Mouse (Mus musculus): Measurements from ENCODE around the gene Mob3a. TPM values are rescaled to one million over a fixed set of nuclear protein-coding genes. Genes with fewer than 3 reads are reported as not detected.

The Mob3a gene
- polyA plus RNA-seq, 1 experiment from 2014 or later: 42.3 TPM

DNA sequence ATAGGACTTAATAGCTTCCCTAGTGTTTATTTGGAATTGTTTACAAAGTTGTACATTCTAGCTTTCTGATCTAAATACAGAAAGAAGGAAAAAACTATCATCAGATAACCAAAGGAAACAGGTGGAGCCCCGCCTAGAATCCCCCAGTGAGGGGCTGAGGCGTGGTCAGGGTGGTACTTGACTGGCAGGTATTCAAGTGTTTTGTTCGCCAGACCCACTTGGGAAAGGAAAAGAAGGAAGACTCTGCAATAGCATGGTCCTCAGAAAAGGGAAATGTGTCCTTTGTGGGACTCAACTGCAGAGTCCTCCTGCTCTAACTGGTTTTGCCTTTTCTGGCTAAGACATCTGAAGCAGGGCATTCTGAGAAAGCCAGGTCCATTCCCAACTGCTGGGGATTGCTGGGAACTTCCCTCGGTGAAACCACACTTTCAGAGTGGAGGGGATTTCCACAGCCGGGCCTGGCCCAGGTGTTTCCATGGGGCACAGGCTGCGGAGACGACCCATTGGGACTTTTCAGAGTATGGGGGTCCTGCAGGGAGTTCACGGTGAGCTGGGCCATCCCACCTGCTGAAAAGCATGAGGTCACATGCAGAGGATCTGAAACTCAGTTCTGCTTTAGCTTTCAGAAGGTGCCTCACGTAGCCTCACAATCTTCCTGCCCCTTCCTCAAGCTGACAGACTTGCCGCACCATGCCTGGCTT lies 5.8 kb downstream of the Mob3a start:
- 37% methylated on average over 10 of the region's 10 CpGs for WGBS
- peak overlapping the region; percentile 44; the same call in 1 of the 2 replicates for H3K9ac ChIP-seq (ENCODE audit: low read length)
- H3K4me3 ChIP-seq (ENCODE audit: low read length): no peak overlapping the region
- no peaks in the 10 kb centered on the region for H3K36me3 ChIP-seq (ENCODE audit: control insufficient read depth, insufficient read depth, low read length)
- no peaks in the 10 kb centered on the region for H3K9me3 ChIP-seq (ENCODE audit: control insufficient read depth, low read length)
- H3K4me1 ChIP-seq (replicated peaks; ENCODE audit: control insufficient read depth, insufficient read depth, low read length): peaks cover 32% of the 10 kb centered on the region
- H3K27me3 ChIP-seq (ENCODE audit: control insufficient read depth, insufficient read depth, low read depth, low read length): no peaks in the 10 kb centered on the region
- H3K27ac ChIP-seq (ENCODE audit: low read length): peak overlapping the region; percentile 92
- peak; percentile 31; the same call in 1 of the 2 replicates for ATAC-seq (ENCODE audit: low read depth)
- H3K4me2 ChIP-seq (ENCODE audit: low read depth, low read length): peak overlapping the region; percentile 5; the same call in 1 of the 2 replicates

- no peak overlapping the region for H3K4me2 ChIP-seq (ENCODE audit: low read depth, low read length)
- WGBS: 38% methylated on average over 2 of the region's 2 CpGs
- no peak overlapping the region for H3K9ac ChIP-seq (ENCODE audit: low read length)
- peak overlapping the region; percentile 59 for H3K27ac ChIP-seq (ENCODE audit: low read length)
- ATAC-seq (ENCODE audit: low read depth): peak; percentile 55
- no peaks in the 10 kb centered on the region for H3K27me3 ChIP-seq (ENCODE audit: control insufficient read depth, insufficient read depth, low read depth, low read length)
- H3K4me3 ChIP-seq (ENCODE audit: low read length): no peak overlapping the region
- peaks cover 3% of the 10 kb centered on the region; the same call in 1 of the 2 replicates for H3K36me3 ChIP-seq (ENCODE audit: control insufficient read depth, insufficient read depth, low read length)
- peaks cover 24% of the 10 kb centered on the region for H3K4me1 ChIP-seq (replicated peaks; ENCODE audit: control insufficient read depth, insufficient read depth, low read length)
- no peaks in the 10 kb centered on the region for H3K9me3 ChIP-seq (ENCODE audit: control insufficient read depth, low read length)
Measured at GRCm38 (mm10) chr10:80695186-80695585, 6.6 kb downstream of the Mob3a start.

- Histone ChIP-seq H3K27me3 (ENCODE audit: control insufficient read depth, insufficient read depth, low read depth, low read length) (no peaks in the 10 kb centered on the region), H3K4me1 (replicated peaks; ENCODE audit: control insufficient read depth, insufficient read depth, low read length) (peaks cover 19% of the 10 kb centered on the region), H3K4me2 (ENCODE audit: low read depth, low read length) (no peak overlapping the region), H3K27ac (ENCODE audit: low read length) (peak overlapping the region; percentile 59), H3K36me3 (ENCODE audit: control insufficient read depth, insufficient read depth, low read length) (peaks cover 7% of the 10 kb centered on the region), H3K9me3 (ENCODE audit: control insufficient read depth, low read length) (no peaks in the 10 kb centered on the region), H3K4me3 (ENCODE audit: low read length) (no peak overlapping the region), H3K9ac (ENCODE audit: low read length) (no peak overlapping the region)
- WGBS: 84% methylated on average over 13 of the region's 13 CpGs
- ATAC-seq (ENCODE audit: low read depth): no peak
Measured at GRCm38 (mm10) chr10:80694159-80694938, 7.4 kb downstream of the Mob3a start.

GRCm38 (mm10) chr10:80693401-80694045 lies 8.3 kb downstream of the Mob3a start:
- ATAC-seq (ENCODE audit: low read depth): no peak
- Histone ChIP-seq H3K4me1 (replicated peaks; ENCODE audit: control insufficient read depth, insufficient read depth, low read length) (peaks cover 19% of the 10 kb centered on the region), H3K9me3 (ENCODE audit: control insufficient read depth, low read length) (no peaks in the 10 kb centered on the region), H3K27ac (ENCODE audit: low read length) (no peak overlapping the region), H3K4me2 (ENCODE audit: low read depth, low read length) (no peak overlapping the region), H3K4me3 (ENCODE audit: low read length) (no peak overlapping the region), H3K27me3 (ENCODE audit: control insufficient read depth, insufficient read depth, low read depth, low read length) (no peaks in the 10 kb centered on the region), H3K9ac (ENCODE audit: low read length) (no peak overlapping the region), H3K36me3 (ENCODE audit: control insufficient read depth, insufficient read depth, low read length) (peaks cover 11% of the 10 kb centered on the region)
- WGBS: 80% methylated on average over 12 of the region's 12 CpGs

GRCm38 (mm10) chr10:80692249-80693165 lies 9.3 kb downstream of the Mob3a start:
- Histone ChIP-seq H3K4me3 (ENCODE audit: low read length) (no peak overlapping the region), H3K27ac (ENCODE audit: low read length) (no peak overlapping the region), H3K4me1 (replicated peaks; ENCODE audit: control insufficient read depth, insufficient read depth, low read length) (peaks cover 19% of the 10 kb centered on the region), H3K27me3 (ENCODE audit: control insufficient read depth, insufficient read depth, low read depth, low read length) (no peaks in the 10 kb centered on the region), H3K4me2 (ENCODE audit: low read depth, low read length) (no peak overlapping the region), H3K9ac (ENCODE audit: low read length) (no peak overlapping the region), H3K9me3 (ENCODE audit: control insufficient read depth, low read length) (no peaks in the 10 kb centered on the region), H3K36me3 (ENCODE audit: control insufficient read depth, insufficient read depth, low read length) (peaks cover 12% of the 10 kb centered on the region)
- WGBS: 73% methylated on average over 14 of the region's 14 CpGs
- ATAC-seq (ENCODE audit: low read depth): no peak

DNA sequence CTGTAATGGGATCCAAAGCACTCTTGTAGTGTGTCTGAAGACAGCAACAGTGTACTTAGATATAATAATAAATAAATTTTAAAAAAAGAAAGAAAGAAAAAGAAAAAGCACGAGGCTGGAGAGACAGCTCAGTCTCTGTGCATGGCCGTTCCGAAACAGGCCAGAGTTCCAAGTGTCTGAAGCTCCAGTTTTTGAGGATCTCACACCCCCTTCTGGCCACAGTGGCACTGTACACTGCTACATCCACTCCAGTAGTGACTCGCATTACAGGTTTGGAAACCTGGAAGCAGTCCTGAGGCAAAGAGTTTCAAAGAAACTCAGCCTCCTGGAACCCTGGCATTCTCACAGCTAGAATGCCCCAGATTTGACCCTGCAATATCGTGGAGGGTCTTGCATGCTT lies 13.9 kb downstream of the Mob3a start:
- 25% methylated on average over 5 of the region's 5 CpGs for WGBS
- ATAC-seq (ENCODE audit: low read depth): peak; percentile 82
- Histone ChIP-seq H3K4me1 (replicated peaks; ENCODE audit: control insufficient read depth, insufficient read depth, low read length) (no peaks in the 10 kb centered on the region), H3K9me3 (ENCODE audit: control insufficient read depth, low read length) (no peaks in the 10 kb centered on the region), H3K9ac (ENCODE audit: low read length) (no peak overlapping the region), H3K4me3 (ENCODE audit: low read length) (no peak overlapping the region), H3K36me3 (ENCODE audit: control insufficient read depth, insufficient read depth, low read length) (peaks cover 27% of the 10 kb centered on the region), H3K4me2 (ENCODE audit: low read depth, low read length) (no peak overlapping the region), H3K27ac (ENCODE audit: low read length) (no peak overlapping the region), H3K27me3 (ENCODE audit: control insufficient read depth, insufficient read depth, low read depth, low read length) (no peaks in the 10 kb centered on the region)

DNA sequence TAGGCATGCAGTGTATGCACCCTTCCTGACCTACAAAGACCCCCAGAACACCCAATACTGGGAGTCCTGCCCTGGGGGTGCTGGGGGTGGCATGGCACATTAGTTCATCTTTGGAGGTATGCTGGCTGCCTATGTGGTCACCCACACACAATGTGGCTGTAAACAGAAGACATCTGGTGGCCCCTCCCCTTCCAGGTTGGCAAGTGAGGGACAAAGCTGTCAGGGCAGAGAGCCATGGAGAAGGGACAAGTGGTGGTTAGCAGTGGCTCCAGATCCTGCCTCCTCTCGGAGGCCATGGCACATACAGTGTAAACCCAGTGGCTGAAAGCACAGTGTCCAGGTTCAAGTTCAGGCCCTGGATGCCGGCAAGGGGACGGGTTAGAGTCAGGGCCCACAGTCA lies 15.2 kb downstream of the Mob3a start:
- Histone ChIP-seq H3K4me2 (ENCODE audit: low read depth, low read length) (no peak overlapping the region), H3K9me3 (ENCODE audit: control insufficient read depth, low read length) (no peaks in the 10 kb centered on the region), H3K27me3 (ENCODE audit: control insufficient read depth, insufficient read depth, low read depth, low read length) (no peaks in the 10 kb centered on the region), H3K27ac (ENCODE audit: low read length) (no peak overlapping the region), H3K36me3 (ENCODE audit: control insufficient read depth, insufficient read depth, low read length) (peaks cover 27% of the 10 kb centered on the region), H3K4me3 (ENCODE audit: low read length) (no peak overlapping the region), H3K9ac (ENCODE audit: low read length) (no peak overlapping the region), H3K4me1 (replicated peaks; ENCODE audit: control insufficient read depth, insufficient read depth, low read length) (no peaks in the 10 kb centered on the region)
- ATAC-seq (ENCODE audit: low read depth): no peak
- 90% methylated on average over 3 of the region's 3 CpGs for WGBS

- WGBS: 81% methylated on average over 4 of the region's 4 CpGs
- Histone ChIP-seq H3K27me3 (ENCODE audit: control insufficient read depth, insufficient read depth, low read depth, low read length) (no peaks in the 10 kb centered on the region), H3K4me3 (ENCODE audit: low read length) (no peak overlapping the region), H3K4me1 (replicated peaks; ENCODE audit: control insufficient read depth, insufficient read depth, low read length) (no peaks in the 10 kb centered on the region), H3K27ac (ENCODE audit: low read length) (no peak overlapping the region), H3K36me3 (ENCODE audit: control insufficient read depth, insufficient read depth, low read length) (peaks cover 24% of the 10 kb centered on the region), H3K9me3 (ENCODE audit: control insufficient read depth, low read length) (no peaks in the 10 kb centered on the region), H3K4me2 (ENCODE audit: low read depth, low read length) (no peak overlapping the region), H3K9ac (ENCODE audit: low read length) (no peak overlapping the region)
- ATAC-seq (ENCODE audit: low read depth): no peak
Measured at GRCm38 (mm10) chr10:80684984-80685383, 16.8 kb downstream of the Mob3a start.

Data from lung, embryonic 16.5 days (tissue).